Mouse (Mus musculus) heart, postnatal 4 days (tissue): ENCODE data around the gene Fam107b. TPM values are rescaled to one million over a fixed set of nuclear protein-coding genes. Genes with fewer than 3 reads are reported as not detected.

ENCODE experiments used
- DNase-seq: peaks from one replicate; pipeline ENCODE4 v3.0.0; 2021
- total RNA-seq, 2 experiments: library from RNA; stranded (reverse); gene quantifications; 2 replicates each; pipeline ENCODE4 v1.2.3; 2021

Gene Fam107b
- total RNA-seq, 2 experiments from 2014 or later, result 24.3 to 32.0 TPM

- DNase-seq, result no peak
Measured at GRCm38 (mm10) chr2:3608868-3609854, 38.9 kb downstream of the Fam107b start.

- no peak for DNase-seq
Measured at GRCm38 (mm10) chr2:3618446-3618845, 48.2 kb downstream of the Fam107b start.

- no peak for DNase-seq
Measured at GRCm38 (mm10) chr2:3621568-3621967, 51.3 kb downstream of the Fam107b start.

GRCm38 (mm10) chr2:3622158-3622557, 51.9 kb downstream of the Fam107b start:
- DNase-seq, result no peak

- no peak for DNase-seq
Measured at GRCm38 (mm10) chr2:3623207-3623980, 53.1 kb downstream of the Fam107b start.

- no peak for DNase-seq
Measured at GRCm38 (mm10) chr2:3623981-3624584, 53.8 kb downstream of the Fam107b start.

- no peak for DNase-seq
Measured at GRCm38 (mm10) chr2:3629096-3629495, 58.8 kb downstream of the Fam107b start.

GRCm38 (mm10) chr2:3629741-3630140, 59.5 kb downstream of the Fam107b start:
- peak; percentile 11 for DNase-seq

GRCm38 (mm10) chr2:3630769-3631477, 60.6 kb downstream of the Fam107b start:
- DNase-seq, result no peak

GRCm38 (mm10) chr2:3633137-3633536, 62.8 kb downstream of the Fam107b start:
- DNase-seq, result no peak

GRCm38 (mm10) chr2:3636771-3637170, 66.5 kb downstream of the Fam107b start:
- no peak for DNase-seq

- DNase-seq, result no peak
Measured at GRCm38 (mm10) chr2:3641001-3641770, 70.9 kb downstream of the Fam107b start.

GRCm38 (mm10) chr2:3642949-3643348, 72.7 kb downstream of the Fam107b start:
- no peak for DNase-seq

GRCm38 (mm10) chr2:3645741-3646140, 75.5 kb downstream of the Fam107b start:
- no peak for DNase-seq

- no peak for DNase-seq
Measured at GRCm38 (mm10) chr2:3649171-3649570, 78.9 kb downstream of the Fam107b start.

GRCm38 (mm10) chr2:3654606-3655005, 84.3 kb downstream of the Fam107b start:
- DNase-seq, result no peak

- DNase-seq, result no peak
Measured at GRCm38 (mm10) chr2:3656091-3656490, 85.8 kb downstream of the Fam107b start.

GRCm38 (mm10) chr2:3656834-3657233, 86.5 kb downstream of the Fam107b start:
- no peak for DNase-seq

- no peak for DNase-seq
Measured at GRCm38 (mm10) chr2:3657376-3657775, 87.1 kb downstream of the Fam107b start.

GRCm38 (mm10) chr2:3657811-3658730, 87.8 kb downstream of the Fam107b start:
- DNase-seq, result peak; percentile 13
